Mouse (Mus musculus) MEL (cell line): ENCODE measurements around the gene Psmd9. TPM values are rescaled to one million over a fixed set of nuclear protein-coding genes. Genes with fewer than 3 reads are reported as not detected.

ENCODE experiments used
- DNase-seq: peaks from one replicate; pipeline ENCODE4 v3.0.0; 2011; ENCODE audit warnings: low read depth, low spot score
- H3K27ac ChIP-seq: 2 replicates; pipeline ENCODE4 v1.5.1; 2012; ENCODE audit warnings: low read depth, mild to moderate bottlenecking, control low read depth, low read length, moderate library complexity; ENCODE audit not compliant: control insufficient read depth
- H3K27me3 ChIP-seq, 2 experiments: fragments of 150-350 bp in 1 of 2; sonication (generic) in 1 of 2; 2 replicates each; pipeline ENCODE4 v1.6.1; 2012; ENCODE audit warnings: low read length in 2 of 2, mild to moderate bottlenecking in 2 of 2, improper control_type of control experiment in 1 of 2, moderate library complexity in 1 of 2; ENCODE audit not compliant: insufficient read depth in 2 of 2, control insufficient read depth in 1 of 2
- H3K36me3 ChIP-seq, 2 experiments: 2 replicates each; pipeline ENCODE4 v1.6.1; 2012 to 2014; ENCODE audit warnings: low read length in 2 of 2, improper control_type of control experiment in 1 of 2, inconsistent platforms in 1 of 2, mild to moderate bottlenecking in 1 of 2; ENCODE audit not compliant: insufficient read depth in 2 of 2, control insufficient read depth in 1 of 2
- H3K4me1 ChIP-seq, 2 experiments: fragments of 150-350 bp in 1 of 2; sonication (generic) in 1 of 2; 2 replicates each; pipeline ENCODE4 v1.6.1; 2012; ENCODE audit warnings: low read length in 2 of 2, improper control_type of control experiment in 1 of 2, mild to moderate bottlenecking in 1 of 2; ENCODE audit not compliant: insufficient read depth in 2 of 2, control insufficient read depth in 1 of 2
- H3K4me3 ChIP-seq, 2 experiments: fragments of 150-350 bp in 1 of 2; sonication (generic) in 1 of 2; 2 replicates each; pipeline ENCODE4 v1.5.1; 2012; ENCODE audit warnings: low read depth in 2 of 2, low read length in 2 of 2, mild to moderate bottlenecking in 2 of 2, moderate library complexity in 2 of 2, control low read depth in 1 of 2, improper control_type of control experiment in 1 of 2; ENCODE audit not compliant: control insufficient read depth in 1 of 2, insufficient read depth in 1 of 2
- H3K79me2 ChIP-seq: 2 replicates; pipeline ENCODE4 v1.6.1; 2012; ENCODE audit warnings: mild to moderate bottlenecking, low read length, moderate library complexity; ENCODE audit not compliant: control insufficient read depth, poor library complexity, insufficient read depth
- H3K9ac ChIP-seq: 2 replicates; pipeline ENCODE4 v1.6.1; 2012; ENCODE audit warnings: low read depth, mild to moderate bottlenecking, control low read depth, low read length, moderate library complexity; ENCODE audit not compliant: control insufficient read depth, poor library complexity, severe bottlenecking
- H3K9me3 ChIP-seq: fragments of 150-350 bp; sonication (generic); replicated peaks from 2 replicates; pipeline ENCODE4 v1.6.1; 2012; ENCODE audit warnings: mild to moderate bottlenecking, low read length, improper control_type of control experiment, moderate library complexity; ENCODE audit not compliant: insufficient read depth
- CHD2 ChIP-seq: IDR thresholded peaks from 2 replicates; pipeline ENCODE4 v1.6.1; 2011; ENCODE audit warnings: low read length, improper control_type of control experiment
- ELF1 ChIP-seq: IDR thresholded peaks from 2 replicates; pipeline ENCODE4 v1.6.1; 2014; ENCODE audit warnings: low read depth, mild to moderate bottlenecking, inconsistent platforms, low read length, improper control_type of control experiment, moderate library complexity
- EP300 ChIP-seq, 2 experiments: IDR thresholded peaks; 2 replicates each; pipeline ENCODE4 v1.6.1; 2011; ENCODE audit warnings: improper control_type of control experiment in 2 of 2, low read length in 2 of 2, low read depth in 1 of 2, mild to moderate bottlenecking in 1 of 2
- GABPA ChIP-seq: IDR thresholded peaks from 2 replicates; pipeline ENCODE4 v1.6.1; 2012; ENCODE audit warnings: low read depth, mild to moderate bottlenecking, inconsistent platforms, low read length, improper control_type of control experiment, moderate library complexity
- GATA1 ChIP-seq: IDR thresholded peaks from 2 replicates; pipeline ENCODE4 v1.6.1; 2011; ENCODE audit warnings: low read depth, low read length, improper control_type of control experiment
- HCFC1 ChIP-seq: IDR thresholded peaks from 2 replicates; pipeline ENCODE4 v1.6.1; 2012; ENCODE audit warnings: low read depth, mild to moderate bottlenecking, inconsistent platforms, low read length, improper control_type of control experiment, moderate library complexity
- JUND ChIP-seq: IDR thresholded peaks from 2 replicates; pipeline ENCODE4 v1.6.1; 2011; ENCODE audit warnings: low read depth, mild to moderate bottlenecking, improper control_type of control experiment, low read length
- KAT2A ChIP-seq: conservative IDR thresholded peaks from 2 replicates; pipeline ENCODE4 v1.6.1; 2012; ENCODE audit warnings: low read depth, low read length, improper control_type of control experiment, inconsistent platforms
- MAFK ChIP-seq: IDR thresholded peaks from 2 replicates; pipeline ENCODE4 v1.6.1; 2011; ENCODE audit warnings: low read depth, mild to moderate bottlenecking, low read length, improper control_type of control experiment, borderline replicate concordance
- MAZ ChIP-seq: IDR thresholded peaks from 2 replicates; pipeline ENCODE4 v1.6.1; 2012; ENCODE audit warnings: low read depth, mild to moderate bottlenecking, inconsistent platforms, low read length, improper control_type of control experiment
- MXI1 ChIP-seq: IDR thresholded peaks from 2 replicates; pipeline ENCODE4 v1.6.1; 2011; ENCODE audit warnings: mild to moderate bottlenecking, low read depth, low read length, improper control_type of control experiment
- MYB ChIP-seq: IDR thresholded peaks from 2 replicates; pipeline ENCODE4 v1.6.1; 2011; ENCODE audit warnings: mild to moderate bottlenecking, low read depth, low read length, improper control_type of control experiment
- MYC ChIP-seq: IDR thresholded peaks from 2 replicates; pipeline ENCODE4 v1.6.1; 2011; ENCODE audit warnings: low read depth, mild to moderate bottlenecking, low read length, improper control_type of control experiment, moderate library complexity
- NRF1 ChIP-seq: IDR thresholded peaks from 2 replicates; pipeline ENCODE4 v1.6.1; 2014; ENCODE audit warnings: low read depth, mild to moderate bottlenecking, inconsistent platforms, low read length, improper control_type of control experiment, moderate library complexity; ENCODE audit not compliant: poor library complexity, insufficient read depth, severe bottlenecking
- RAD21 ChIP-seq: IDR thresholded peaks from 2 replicates; pipeline ENCODE4 v1.6.1; 2011; ENCODE audit warnings: mild to moderate bottlenecking, low read depth, low read length, improper control_type of control experiment
- RCOR1 ChIP-seq: IDR thresholded peaks from 2 replicates; pipeline ENCODE4 v1.6.1; 2012; ENCODE audit warnings: low read depth, mild to moderate bottlenecking, inconsistent platforms, low read length, improper control_type of control experiment
- SIN3A ChIP-seq: IDR thresholded peaks from 2 replicates; pipeline ENCODE4 v1.6.1; 2012; ENCODE audit warnings: low read length, improper control_type of control experiment, inconsistent platforms
- TAL1 ChIP-seq: IDR thresholded peaks from 2 replicates; pipeline ENCODE4 v1.6.1; 2012; ENCODE audit warnings: mild to moderate bottlenecking, inconsistent platforms, low read length, moderate library complexity, mixed read lengths
- TBP ChIP-seq: IDR thresholded peaks from 2 replicates; pipeline ENCODE4 v1.8.0; 2011; ENCODE audit warnings: low read depth, low read length, improper control_type of control experiment
- TCF12 ChIP-seq: IDR thresholded peaks from 2 replicates; pipeline ENCODE4 v1.6.1; 2014; ENCODE audit warnings: low read depth, mild to moderate bottlenecking, inconsistent platforms, low read length, improper control_type of control experiment, moderate library complexity
- UBTF ChIP-seq: IDR thresholded peaks from 2 replicates; pipeline ENCODE4 v1.6.1; 2012; ENCODE audit warnings: low read depth, mild to moderate bottlenecking, inconsistent platforms, low read length, improper control_type of control experiment, moderate library complexity, borderline replicate concordance; ENCODE audit not compliant: insufficient read depth
- USF1 ChIP-seq: IDR thresholded peaks from 2 replicates; pipeline ENCODE4 v1.6.1; 2014; ENCODE audit warnings: low read depth, mild to moderate bottlenecking, inconsistent platforms, low read length, improper control_type of control experiment, moderate library complexity
- ZC3H11A ChIP-seq: IDR thresholded peaks from 2 replicates; pipeline ENCODE4 v1.6.1; 2012; ENCODE audit warnings: low read depth, mild to moderate bottlenecking, inconsistent platforms, low read length, improper control_type of control experiment
- ZMIZ1 ChIP-seq: IDR thresholded peaks from 2 replicates; pipeline ENCODE4 v1.6.1; 2012; ENCODE audit warnings: low read depth, mild to moderate bottlenecking, inconsistent platforms, low read length, improper control_type of control experiment, moderate library complexity
- polyA plus RNA-seq, 2 experiments: library from polyadenylated mRNA; stranded (reverse) in 1 of 2; unstranded in 1 of 2; fragments of >175 nt in 1 of 2; fragments of >200 nt in 1 of 2; gene quantifications; 2 replicates each; pipeline versions ENCODE4 v1.2.1 to v1.2.4; 2012; ENCODE audit warnings: low replicate concordance in 2 of 2, low read depth in 1 of 2; ENCODE audit not compliant: insufficient read length in 2 of 2, insufficient read depth in 1 of 2, missing spikeins in 1 of 2
- total RNA-seq: library from RNA; depleted of rRNA; stranded (reverse); fragments of 300-350 nt; gene quantifications from 2 replicates; pipeline ENCODE4 v1.2.3, GENCODE M21; 2012

Gene Psmd9
- total and polyA plus RNA-seq, 3 experiments = 32.0 to 54.6 TPM; not detected in 1

DNA sequence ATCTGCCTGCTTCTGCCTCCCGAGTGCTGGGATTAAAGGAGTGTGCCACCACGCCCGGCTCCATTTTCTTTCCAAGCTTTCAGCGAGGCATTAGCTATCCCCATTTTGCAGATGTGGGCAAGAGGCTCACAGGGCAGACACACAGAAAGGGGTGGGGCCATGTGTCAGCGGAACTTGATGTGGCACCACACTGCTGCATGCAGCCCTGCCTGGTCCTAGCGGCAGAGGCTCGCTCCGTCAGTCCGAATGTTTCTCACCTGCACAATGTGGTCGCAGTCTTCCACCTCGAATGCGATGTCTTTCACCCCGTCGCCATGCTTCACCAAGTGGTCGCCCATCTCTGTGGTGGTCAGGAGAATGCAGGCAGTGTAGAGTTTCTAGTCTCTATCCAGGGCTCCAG is 11.2 kb downstream of the Psmd9 start:
- H3K9ac ChIP-seq = no peak overlapping the region
- H3K9me3 ChIP-seq = no peaks in the 10 kb centered on the region
- DNase-seq = no peak
- no peaks in the 10 kb centered on the region for H3K36me3 ChIP-seq
- no peak overlapping the region for H3K27ac ChIP-seq
- no peaks in the 10 kb centered on the region for H3K79me2 ChIP-seq
- TF ChIP-seq USF1 (no peak), TCF12 (no peak), UBTF (no peak), GABPA (no peak), ZC3H11A (no peak), MXI1 (no peak), JUND (no peak), TAL1 (no peak), MYC (no peak), GATA1 (no peak), ELF1 (no peak), RAD21 (no peak), RCOR1 (no peak), CHD2 (no peak), ZMIZ1 (no peak)
- no peak overlapping the region for H3K4me3 ChIP-seq
- no peaks in the 10 kb centered on the region; a peak in 1 of 4 replicates for H3K27me3 ChIP-seq
- H3K4me1 ChIP-seq = no peaks in the 10 kb centered on the region

DNA sequence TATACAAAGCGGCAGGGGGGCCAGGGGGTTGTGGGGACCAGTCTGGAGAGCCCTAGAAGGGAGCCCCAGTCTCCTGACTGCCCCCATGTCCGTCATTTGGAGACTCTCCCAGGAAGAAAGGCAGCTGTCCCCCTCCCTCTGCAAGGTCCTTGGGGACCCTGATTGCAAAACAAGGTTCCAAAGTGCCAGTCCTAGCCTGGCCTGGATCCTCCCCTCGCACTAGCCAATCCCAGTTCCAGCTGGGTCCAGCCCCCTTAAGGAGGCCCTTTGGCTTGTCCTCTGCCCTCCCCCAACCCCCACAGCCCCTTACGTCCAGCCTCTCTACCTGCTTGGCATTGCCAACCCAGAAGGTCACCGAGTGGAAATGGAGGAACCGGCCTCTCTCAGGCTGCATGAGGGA is 12.3 kb downstream of the Psmd9 start:
- no peaks in the 10 kb centered on the region for H3K9me3 ChIP-seq
- H3K4me3 ChIP-seq = no peak overlapping the region
- no peaks in the 10 kb centered on the region for H3K27me3 ChIP-seq
- no peaks in the 10 kb centered on the region for H3K36me3 ChIP-seq
- no peak for DNase-seq
- no peaks in the 10 kb centered on the region for H3K79me2 ChIP-seq
- H3K27ac ChIP-seq = no peak overlapping the region
- TF ChIP-seq TBP (no peak), JUND (no peak), HCFC1 (no peak), NRF1 (no peak), SIN3A (no peak), UBTF (no peak), MAZ (no peak), EP300 (IDR thresholded peaks at IDR 0.05; ENCODE audit: low read depth in 1 of 2, low read length in 2 of 2) (no peak), RAD21 (no peak), ZMIZ1 (no peak), TCF12 (no peak), KAT2A (no peak), MAFK (no peak), USF1 (no peak), MYB (no peak)
- no peak overlapping the region for H3K9ac ChIP-seq
- no peaks in the 10 kb centered on the region for H3K4me1 ChIP-seq
